Mouse (Mus musculus) hindbrain, embryonic 15.5 days (tissue): ENCODE measurements around the gene Ptpn7. TPM values are rescaled to one million over a fixed set of nuclear protein-coding genes. Genes with fewer than 3 reads are reported as not detected.
"Not testable (repeated sequence)": the region's sequence is repeated elsewhere in the genome, so short reads cannot be mapped to it uniquely, and the experiment has no call there.

Source experiments
- ATAC-seq: fragments of 200-750 bp; cut with Nextera tagmentation; 2 replicates; pipeline ENCODE4 v1.8.0; 2017; ENCODE audit warnings: low read depth, moderate number of reproducible peaks, moderate TSS enrichment; ENCODE audit not compliant: low FRiP score
- H3K27ac ChIP-seq: fragments of 300-500 bp; sonication (generic); replicated peaks from 2 replicates; pipeline ENCODE4 v1.5.1; 2015; ENCODE audit warnings: mild to moderate bottlenecking, inconsistent platforms
- H3K27me3 ChIP-seq: fragments of 300-500 bp; sonication (generic); 2 replicates; pipeline ENCODE4 v1.6.1; 2015; ENCODE audit warnings: control low read depth, inconsistent platforms
- H3K36me3 ChIP-seq: fragments of 300-500 bp; sonication (generic); 2 replicates; pipeline ENCODE4 v1.6.1; 2015; ENCODE audit warnings: control low read depth, inconsistent platforms
- H3K4me1 ChIP-seq: fragments of 300-500 bp; sonication (generic); replicated peaks from 2 replicates; pipeline ENCODE4 v1.6.1; 2015; ENCODE audit warnings: control low read depth, inconsistent platforms
- H3K4me2 ChIP-seq: fragments of 300-500 bp; sonication (generic); 2 replicates; pipeline ENCODE4 v1.6.1; 2015; ENCODE audit warnings: moderate library complexity, mild to moderate bottlenecking, inconsistent platforms
- H3K4me3 ChIP-seq: fragments of 300-500 bp; sonication (generic); 2 replicates; pipeline ENCODE4 v1.5.1; 2015; ENCODE audit warnings: mild to moderate bottlenecking, inconsistent platforms
- H3K9ac ChIP-seq: fragments of 300-500 bp; sonication (generic); 2 replicates; pipeline ENCODE4 v1.6.1; 2015; ENCODE audit warnings: inconsistent platforms
- H3K9me3 ChIP-seq: fragments of 300-500 bp; sonication (generic); 2 replicates; pipeline ENCODE4 v1.6.1; 2016; ENCODE audit warnings: control low read depth, inconsistent platforms
- WGBS: fragments of 180-500 bp; shearing (Covaris S2); methylation state at CpG from one replicate; pipeline ENCODE4 v1.1.7; 2015; 5-methylcytosine and 5-hydroxymethylcytosine counted together
- polyA plus RNA-seq: library from polyadenylated mRNA; unstranded; fragments of >200 nt; fragmentation: Nextera tagmentation; extraction: Ambion mirVana; gene quantifications from 2 replicates; pipeline ENCODE4 v1.2.1, GENCODE M21; 2015

The Ptpn7 gene
- polyA plus RNA-seq, 1 experiment from 2014 or later: 0.29 TPM

DNA sequence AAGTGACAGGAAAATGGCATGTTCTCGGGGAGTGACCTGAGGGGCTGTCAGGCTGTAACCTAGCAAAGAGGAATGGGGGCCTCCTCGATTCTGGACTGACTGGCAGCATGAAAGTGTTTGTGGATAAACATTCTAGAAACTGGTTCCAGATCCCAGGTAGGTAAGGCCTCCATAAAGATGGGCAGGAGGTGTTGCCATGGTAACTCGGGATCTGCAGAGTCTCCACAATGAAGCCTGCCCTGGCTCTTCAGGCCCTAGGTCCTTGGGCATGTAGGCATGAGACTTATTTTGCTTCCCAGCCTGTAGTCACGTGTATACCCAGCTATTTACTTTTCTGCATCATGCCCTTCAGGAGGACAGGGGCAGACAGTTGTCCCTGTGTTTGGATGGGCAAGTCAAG is 48.8 kb downstream of the Ptpn7 start:
- Histone ChIP-seq H3K9me3 (no peaks in the 10 kb centered on the region), H3K4me1 (0 out of 2 replicates have a peak, but pooled peaks cover under 1% of the 10 kb centered on the region), H3K27ac (no peak overlapping the region), H3K4me2 (no peak overlapping the region), H3K36me3 (no peaks in the 10 kb centered on the region), H3K27me3 (no peaks in the 10 kb centered on the region), H3K9ac (no peak overlapping the region), H3K4me3 (no peak overlapping the region)
- ATAC-seq: no peak
- 76% methylated on average over 4 of the region's 4 CpGs for WGBS

DNA sequence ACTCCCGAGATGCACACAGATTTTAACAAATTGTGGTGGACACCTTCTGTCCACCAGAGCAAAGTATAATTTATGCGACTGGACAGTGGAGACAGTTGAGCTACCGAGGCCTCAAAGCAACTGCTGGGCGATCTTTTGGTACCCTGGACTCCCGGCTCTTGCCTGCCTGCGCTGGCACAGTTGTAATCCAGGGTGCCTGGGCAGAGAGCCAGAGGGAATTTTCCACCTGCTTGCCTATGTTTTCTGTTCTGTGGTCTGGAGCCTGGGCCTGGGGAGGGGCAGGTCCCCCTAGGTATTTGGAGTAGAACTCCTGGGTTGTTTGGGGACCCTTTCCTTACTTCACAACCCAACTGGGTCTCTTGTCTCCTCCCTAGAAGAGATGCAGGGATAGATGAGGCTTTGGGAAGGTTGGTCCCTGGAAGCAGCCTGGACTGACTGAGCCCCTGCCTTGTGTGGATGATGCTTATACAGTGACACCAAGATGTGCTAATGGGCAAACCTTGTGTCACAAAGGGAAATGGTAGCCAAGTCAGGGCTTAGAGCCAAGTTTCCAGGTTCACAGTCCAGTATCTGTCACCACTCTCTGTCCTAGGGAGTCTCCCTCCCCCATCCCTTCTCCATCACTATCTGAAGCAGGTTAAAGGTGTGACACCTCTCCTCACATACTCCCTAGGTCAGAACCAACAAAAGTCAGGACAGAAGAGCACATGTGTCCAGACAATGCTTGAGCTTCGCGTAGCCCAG is 49.6 kb downstream of the Ptpn7 start:
- H3K4me2 ChIP-seq: no peak overlapping the region
- H3K4me1 ChIP-seq: 0 out of 2 replicates have a peak, but pooled peaks cover 5% of the 10 kb centered on the region
- WGBS: 81% methylated on average over 8 of the region's 8 CpGs
- H3K9ac ChIP-seq: no peak overlapping the region
- H3K4me3 ChIP-seq: no peak overlapping the region
- ATAC-seq: no peak
- no peaks in the 10 kb centered on the region for H3K9me3 ChIP-seq
- no peaks in the 10 kb centered on the region for H3K36me3 ChIP-seq
- H3K27ac ChIP-seq: no peak overlapping the region
- no peaks in the 10 kb centered on the region for H3K27me3 ChIP-seq

DNA sequence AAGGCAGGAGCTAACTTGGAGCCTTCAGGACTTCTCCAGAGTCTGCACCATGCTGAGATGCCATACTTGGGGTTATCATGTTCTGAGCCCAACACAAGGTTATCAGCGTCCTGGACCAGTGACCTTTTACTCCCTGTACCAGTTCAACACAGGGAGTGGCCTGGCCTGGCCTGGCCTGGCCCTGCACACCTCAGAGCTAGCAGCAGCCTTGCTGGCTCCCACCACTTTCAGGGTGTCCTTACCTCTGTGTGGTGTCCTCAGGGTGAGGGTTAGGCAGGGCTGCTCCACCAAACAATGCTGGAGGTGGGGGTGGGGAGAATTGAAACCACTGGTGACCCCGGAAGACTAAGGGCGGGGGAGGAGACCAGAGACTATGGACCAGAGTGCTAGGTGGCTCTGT is 50.5 kb downstream of the Ptpn7 start:
- no peak overlapping the region for H3K4me2 ChIP-seq
- no peaks in the 10 kb centered on the region for H3K27me3 ChIP-seq
- H3K4me1 ChIP-seq: 0 out of 2 replicates have a peak, but pooled peaks cover 5% of the 10 kb centered on the region
- H3K27ac ChIP-seq: no peak overlapping the region
- no peaks in the 10 kb centered on the region for H3K9me3 ChIP-seq
- H3K9ac ChIP-seq: no peak overlapping the region
- no peak overlapping the region for H3K4me3 ChIP-seq
- H3K36me3 ChIP-seq: no peaks in the 10 kb centered on the region
- WGBS: 70% methylated on average over 3 of the region's 3 CpGs
- no peak for ATAC-seq

DNA sequence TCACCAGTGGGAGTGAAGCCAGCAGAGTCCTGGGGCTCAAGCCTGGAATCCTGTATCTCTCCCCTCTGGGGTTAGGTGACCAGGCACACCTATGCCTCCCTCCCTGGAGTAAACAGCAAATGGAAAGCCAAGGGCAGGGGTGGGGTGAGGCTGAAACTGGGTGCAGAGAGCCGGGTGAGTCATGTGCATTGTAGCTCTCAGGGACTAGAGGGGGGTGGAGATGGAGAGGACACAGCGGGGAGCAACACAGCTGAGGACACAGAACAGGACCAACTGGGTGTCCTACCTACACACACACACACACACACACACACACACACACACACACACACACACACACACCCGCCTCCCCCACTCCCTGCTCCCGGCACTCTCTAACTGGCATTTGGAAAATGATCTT is 50.9 kb downstream of the Ptpn7 start:
- Histone ChIP-seq H3K4me2 (no peak overlapping the region), H3K36me3 (no peaks in the 10 kb centered on the region), H3K27me3 (no peaks in the 10 kb centered on the region), H3K9ac (no peak overlapping the region), H3K4me1 (0 out of 2 replicates have a peak, but pooled peaks cover 5% of the 10 kb centered on the region), H3K27ac (no peak overlapping the region), H3K4me3 (no peak overlapping the region), H3K9me3 (no peaks in the 10 kb centered on the region)
- 85% methylated on average over 4 of the region's 4 CpGs for WGBS
- ATAC-seq: no peak

DNA sequence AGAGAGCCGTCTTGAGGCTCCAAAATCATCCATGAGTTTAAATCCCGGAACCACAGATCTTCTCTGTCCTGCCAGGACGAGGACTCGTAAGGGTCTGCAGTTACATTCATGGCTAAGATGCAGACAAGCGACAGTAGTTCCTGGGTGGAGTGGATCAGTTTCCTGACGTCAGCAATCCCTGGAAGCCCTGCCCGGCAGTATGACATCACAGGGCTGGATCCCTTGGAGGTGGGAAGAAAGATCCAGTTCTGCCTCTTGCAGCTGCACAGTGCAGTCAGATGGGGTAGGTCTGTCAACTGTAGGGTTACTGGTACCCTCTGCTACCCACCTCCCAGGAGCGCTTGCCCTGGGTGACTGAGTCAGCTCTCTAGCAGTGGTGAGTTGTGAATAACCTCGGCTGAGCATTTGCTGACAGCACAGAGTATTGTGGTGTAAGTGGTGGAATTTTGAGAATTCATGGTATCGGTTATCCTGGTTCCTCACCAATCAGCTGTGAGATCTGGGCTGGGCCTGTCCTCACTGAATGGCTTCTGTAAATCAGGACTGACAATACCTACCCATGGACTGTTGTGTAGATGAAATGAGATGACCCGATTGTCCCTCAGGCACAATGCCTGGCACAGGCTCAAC is 51.6 kb downstream of the Ptpn7 start:
- H3K27ac ChIP-seq: no peak overlapping the region
- H3K4me3 ChIP-seq: no peak overlapping the region
- H3K36me3 ChIP-seq: no peaks in the 10 kb centered on the region
- no peaks in the 10 kb centered on the region for H3K27me3 ChIP-seq
- ATAC-seq: no peak
- no peak overlapping the region for H3K4me2 ChIP-seq
- no peak overlapping the region for H3K9ac ChIP-seq
- H3K4me1 ChIP-seq: 0 out of 2 replicates have a peak, but pooled peaks cover 5% of the 10 kb centered on the region
- 74% methylated on average over 11 of the region's 11 CpGs for WGBS
- no peaks in the 10 kb centered on the region for H3K9me3 ChIP-seq

DNA sequence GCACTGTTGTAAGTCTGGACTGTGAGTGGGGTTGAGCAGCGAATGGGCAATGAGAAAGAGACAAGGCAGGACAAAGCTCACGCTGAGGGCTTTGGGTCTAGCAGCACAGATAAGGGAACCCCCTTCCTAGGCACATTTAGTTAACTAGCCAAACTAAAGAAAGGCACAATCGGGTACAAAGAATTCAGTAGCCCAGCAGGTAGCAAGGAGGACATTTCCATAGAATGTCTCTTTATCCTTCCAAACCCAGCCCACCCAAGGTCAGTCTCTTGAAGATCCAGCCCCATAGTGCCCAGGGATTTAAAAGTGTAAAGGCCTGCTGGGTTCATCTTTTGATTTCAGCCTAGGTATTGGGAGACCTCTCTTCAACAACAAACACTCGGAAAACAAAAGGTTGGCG is 53.4 kb downstream of the Ptpn7 start:
- Histone ChIP-seq H3K4me1 (0 out of 2 replicates have a peak, but pooled peaks cover 5% of the 10 kb centered on the region), H3K4me3 (no peak overlapping the region), H3K27me3 (no peaks in the 10 kb centered on the region), H3K27ac (no peak overlapping the region), H3K36me3 (no peaks in the 10 kb centered on the region), H3K9me3 (no peaks in the 10 kb centered on the region), H3K4me2 (no peak overlapping the region), H3K9ac (no peak overlapping the region)
- 35% methylated on average over 5 of the region's 5 CpGs for whole genome bisulfite sequencing
- no peak for ATAC-seq

DNA sequence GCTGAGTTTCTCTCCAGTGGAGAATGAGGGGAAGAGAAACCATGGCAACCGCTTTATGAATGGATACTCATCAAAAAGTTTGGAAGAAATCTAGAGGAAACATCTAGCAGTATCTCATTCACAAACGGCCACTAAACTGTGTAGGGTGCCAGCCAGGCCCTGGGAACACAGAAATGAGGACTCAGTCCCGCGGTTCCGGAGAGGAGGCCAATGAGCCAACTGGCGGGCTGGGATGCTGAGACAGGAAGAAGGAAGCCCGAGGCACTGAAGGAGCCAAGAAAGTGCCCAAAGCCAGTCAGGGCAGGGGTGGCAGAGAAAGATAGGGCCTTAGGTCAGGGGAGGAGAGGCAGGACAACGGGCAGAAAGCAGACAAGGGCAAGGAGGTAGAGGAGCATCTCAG is 53.9 kb downstream of the Ptpn7 start:
- ATAC-seq: no peak
- Histone ChIP-seq H3K4me1 (0 out of 2 replicates have a peak, but pooled peaks cover 5% of the 10 kb centered on the region), H3K27ac (no peak overlapping the region), H3K4me2 (no peak overlapping the region), H3K9me3 (no peaks in the 10 kb centered on the region), H3K27me3 (no peaks in the 10 kb centered on the region), H3K9ac (no peak overlapping the region), H3K4me3 (no peak overlapping the region), H3K36me3 (no peaks in the 10 kb centered on the region)
- 31% methylated on average over 8 of the region's 8 CpGs for WGBS

DNA sequence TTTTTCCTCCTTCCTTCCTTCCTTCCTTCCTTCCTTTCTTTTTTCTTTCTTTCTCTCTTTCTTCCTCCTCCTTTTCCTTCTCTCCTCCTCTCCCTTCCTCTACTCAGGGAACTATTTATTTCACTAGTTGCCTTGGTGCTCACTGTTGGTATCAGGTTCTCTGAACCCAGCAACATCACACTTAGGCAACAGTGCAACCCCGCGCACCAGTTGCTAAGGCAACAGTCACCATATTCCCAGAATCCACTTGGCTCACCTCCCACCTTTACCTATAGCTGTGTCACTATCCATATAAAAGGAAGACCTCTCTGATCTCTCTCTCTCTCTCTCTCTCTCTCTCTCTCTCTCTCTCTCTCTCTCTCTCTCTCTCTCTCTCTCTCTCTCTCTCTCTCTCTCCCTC is 54.5 kb downstream of the Ptpn7 start:
- H3K4me3 ChIP-seq, H3K36me3 ChIP-seq, H3K27ac ChIP-seq, H3K4me2 ChIP-seq, H3K9me3 ChIP-seq, ATAC-seq, H3K27me3 ChIP-seq, H3K9ac ChIP-seq, H3K4me1 ChIP-seq: not testable (repeated sequence)
- WGBS: 41% methylated on average over 2 of the region's 2 CpGs

DNA sequence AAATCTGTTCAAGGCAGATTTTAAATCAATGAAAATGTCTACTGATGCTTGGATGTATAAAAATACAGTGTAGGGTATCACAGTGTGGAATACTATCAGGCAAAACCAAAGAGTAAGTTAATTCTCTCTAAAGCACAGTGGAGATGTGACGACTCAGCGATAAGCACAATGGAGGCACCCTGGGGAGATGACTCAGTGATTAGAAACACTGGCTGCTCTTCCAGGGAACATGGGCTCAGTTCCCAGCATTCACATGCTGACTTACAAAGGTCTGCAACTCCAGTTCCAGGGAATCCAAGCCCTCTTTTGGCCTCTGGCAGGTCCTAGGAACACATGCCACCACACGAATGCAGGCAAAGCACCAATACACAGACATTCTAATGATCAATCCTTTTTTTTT is 55.7 kb downstream of the Ptpn7 start:
- no peak for ATAC-seq
- 10% methylated on average over 3 of the region's 3 CpGs for WGBS
- Histone ChIP-seq H3K27ac (no peak overlapping the region), H3K9me3 (no peaks in the 10 kb centered on the region), H3K4me1 (0 out of 2 replicates have a peak, but pooled peaks cover 5% of the 10 kb centered on the region), H3K27me3 (no peaks in the 10 kb centered on the region), H3K9ac (no peak overlapping the region), H3K4me3 (no peak overlapping the region), H3K4me2 (no peak overlapping the region), H3K36me3 (no peaks in the 10 kb centered on the region)

DNA sequence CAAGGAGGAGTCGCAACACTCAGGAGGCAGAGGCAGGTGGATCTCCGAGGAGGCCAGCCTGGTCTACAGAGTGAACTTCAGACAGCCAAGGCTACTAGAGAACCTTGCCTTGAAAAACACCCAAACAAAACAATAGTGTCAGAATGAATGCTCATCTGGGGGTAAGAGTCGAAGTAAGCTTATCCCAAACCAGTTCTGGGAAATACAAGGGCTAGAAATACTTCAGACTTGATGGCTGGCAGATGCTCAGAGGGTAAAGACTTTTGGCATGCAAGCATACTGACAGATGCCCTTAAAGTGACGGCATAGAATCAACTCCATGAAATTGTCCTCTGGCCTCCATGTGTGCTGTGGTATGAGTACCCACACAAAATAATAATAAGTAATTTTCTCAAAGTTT is 56.7 kb downstream of the Ptpn7 start:
- ATAC-seq: no peak
- H3K27me3 ChIP-seq: no peaks in the 10 kb centered on the region
- no peak overlapping the region for H3K4me3 ChIP-seq
- H3K4me2 ChIP-seq: no peak overlapping the region
- H3K36me3 ChIP-seq: no peaks in the 10 kb centered on the region
- H3K27ac ChIP-seq: no peak overlapping the region
- 95% methylated on average over 4 of the region's 4 CpGs for WGBS
- no peaks in the 10 kb centered on the region for H3K9me3 ChIP-seq
- 0 out of 2 replicates have a peak, but pooled peaks cover 5% of the 10 kb centered on the region for H3K4me1 ChIP-seq
- no peak overlapping the region for H3K9ac ChIP-seq

DNA sequence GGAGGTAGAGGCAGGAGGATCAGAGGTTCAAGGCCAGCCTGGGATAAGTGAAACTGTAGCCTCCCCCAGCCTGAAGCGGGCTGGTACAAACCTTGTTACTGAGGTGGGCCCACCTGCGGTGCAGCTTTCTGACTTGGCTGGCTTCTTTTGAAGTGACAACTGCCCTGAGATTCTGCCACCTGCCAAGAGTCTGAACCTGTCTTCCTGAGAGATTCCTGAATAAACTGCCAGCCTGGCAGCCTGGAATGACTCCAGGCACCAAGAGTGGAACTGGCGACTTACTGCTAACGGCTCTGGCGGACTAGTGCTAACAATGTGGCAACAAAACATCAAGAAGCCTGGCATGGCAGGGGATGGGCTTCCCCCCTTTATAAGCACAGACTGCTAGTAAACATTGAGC is 61.8 kb downstream of the Ptpn7 start:
- H3K4me3 ChIP-seq, H3K27me3 ChIP-seq, H3K9ac ChIP-seq, H3K27ac ChIP-seq, H3K9me3 ChIP-seq, H3K4me2 ChIP-seq, ATAC-seq, H3K36me3 ChIP-seq, H3K4me1 ChIP-seq: not testable (repeated sequence)
- WGBS: 72% methylated on average over 5 of the region's 5 CpGs
